ENCODE assay signal across 7 mouse cellular contexts in the genomic region with DNA sequence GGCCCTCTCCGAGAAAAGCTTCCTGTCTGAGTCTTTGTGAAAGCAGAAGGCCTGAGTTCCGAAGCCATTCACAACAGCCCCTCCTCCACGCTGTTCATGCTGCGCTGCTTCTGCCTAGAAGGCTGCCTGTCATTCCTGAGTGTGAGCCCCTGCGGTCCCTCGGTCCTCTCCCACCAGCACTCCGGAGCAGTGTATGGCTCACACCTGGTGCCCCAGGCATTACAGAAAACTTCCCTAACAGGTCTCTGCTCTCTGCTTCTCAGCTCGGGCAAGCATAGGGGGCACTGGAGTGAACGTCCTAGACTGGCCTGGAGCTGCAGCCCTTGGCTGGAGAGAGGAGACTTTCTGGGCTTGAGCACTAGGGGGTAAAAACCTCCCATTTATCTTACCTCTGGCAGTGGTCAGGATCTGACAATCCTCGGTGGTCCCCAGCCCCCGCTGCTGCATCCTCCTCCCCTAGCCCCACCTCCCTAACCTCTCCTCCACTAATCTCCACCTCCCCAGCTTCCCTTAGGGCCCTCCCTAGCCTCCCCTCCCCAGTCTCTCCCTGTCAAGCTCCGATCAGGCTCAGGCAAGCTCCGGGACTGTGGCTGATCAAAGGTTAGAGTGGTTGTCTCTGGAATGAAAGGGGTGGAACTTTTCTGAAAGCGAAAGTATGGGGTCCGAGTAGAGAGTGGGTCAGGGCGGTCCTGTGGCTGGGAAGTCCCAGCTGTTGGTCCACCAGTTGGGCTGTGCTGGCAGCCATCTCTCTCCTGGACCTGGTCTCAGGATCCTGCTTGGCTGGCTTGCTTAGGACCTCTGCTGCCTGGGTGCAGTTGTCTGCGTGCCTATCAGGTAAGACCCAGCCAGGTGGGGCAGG. TPM values are rescaled to one million over a fixed set of nuclear protein-coding genes. Genes with fewer than 3 reads are reported as not detected.
DNase-seq lines count a peak whose midpoint lies in the region; ATAC-seq lines count a peak whose summit lies in the region.

A gene (plus strand): TSS at position 97 of the 859 bp plus-strand sequence.

- H3K4me1 ChIP-seq in embryonic facial prominence, embryonic 10.5 days, result peaks cover 39% of the 10 kb centered on the region
- no peaks in the 10 kb centered on the region; the same call in none of the 2 replicates for H3K4me1 ChIP-seq in hindbrain, embryonic 11.5 days (replicated peaks; ENCODE audit: control insufficient read depth, insufficient read depth, low read length)
- H3K4me1 ChIP-seq in limb, embryonic 15.5 days, result peaks cover 39% of the 10 kb centered on the region
- H3K4me1 ChIP-seq in neural tube, embryonic 12.5 days, result peaks cover 24% of the 10 kb centered on the region

- peak within 1 kb of the TSS; percentile 50 for H3K4me3 ChIP-seq in embryonic facial prominence, embryonic 10.5 days
- no peak within 1 kb of the TSS for H3K4me3 ChIP-seq in hindbrain, embryonic 11.5 days (ENCODE audit: low read depth, low read length)
- peak within 1 kb of the TSS; percentile 32 for H3K4me3 ChIP-seq in limb, embryonic 15.5 days
- H3K4me3 ChIP-seq in neural tube, embryonic 12.5 days, result no peak within 1 kb of the TSS; the same call in 1 of the 2 replicates

- no peaks in the 10 kb centered on the region for H3K36me3 ChIP-seq in embryonic facial prominence, embryonic 10.5 days (replicated peaks)
- no peaks in the 10 kb centered on the region for H3K36me3 ChIP-seq in hindbrain, embryonic 11.5 days (ENCODE audit: control insufficient read depth, insufficient read depth, low read length)
- H3K36me3 ChIP-seq in limb, embryonic 15.5 days, result no peaks in the 10 kb centered on the region
- H3K36me3 ChIP-seq in neural tube, embryonic 12.5 days, result no peaks in the 10 kb centered on the region

- peak; percentile 44; the same call in 1 of the 2 replicates for ATAC-seq in hindbrain, embryonic 11.5 days (ENCODE audit: low FRiP score)
- ATAC-seq in limb, embryonic 15.5 days (ENCODE audit: insufficient number of reproducible peaks, low FRiP score, low TSS enrichment, low read depth), result no peak
- ATAC-seq in neural tube, embryonic 12.5 days (ENCODE audit: low FRiP score, low read depth), result no peak
- no peak for ATAC-seq in erythroid progenitor cell, adult 5-6 weeks (replicated peaks; ENCODE audit: low FRiP score, poor library complexity, severe bottlenecking)

- H3K9ac ChIP-seq in hindbrain, embryonic 11.5 days (ENCODE audit: low read depth, low read length), result no peak within 1 kb of the TSS
- H3K9ac ChIP-seq in limb, embryonic 15.5 days, result peak within 1 kb of the TSS; percentile 37
- H3K9ac ChIP-seq in neural tube, embryonic 12.5 days, result peak within 1 kb of the TSS; percentile 42; the same call in 1 of the 2 replicates

- peak; percentile 40 for DNase-seq in NIH3T3 (ENCODE audit: low read depth)
- peak; percentile 60 for DNase-seq in embryonic facial prominence, embryonic 10.5 days (ENCODE audit: low spot score)
- peak; percentile 46 for DNase-seq in hindbrain, embryonic 11.5 days (ENCODE audit: low spot score)
- no peak for DNase-seq in left cerebral cortex, adult 11 months (ENCODE audit: low spot score)

- H3K27ac ChIP-seq in embryonic facial prominence, embryonic 10.5 days (replicated peaks), result peak within 1 kb of the TSS; percentile 74
- no peak within 1 kb of the TSS for H3K27ac ChIP-seq in hindbrain, embryonic 11.5 days (ENCODE audit: low read depth, low read length)
- H3K27ac ChIP-seq in limb, embryonic 15.5 days, result peak within 1 kb of the TSS; percentile 52
- no peak within 1 kb of the TSS for H3K27ac ChIP-seq in neural tube, embryonic 12.5 days

- no peaks in the 10 kb centered on the region for H3K9me3 ChIP-seq in embryonic facial prominence, embryonic 10.5 days
- H3K9me3 ChIP-seq in hindbrain, embryonic 11.5 days (ENCODE audit: control insufficient read depth, low read length), result no peaks in the 10 kb centered on the region
- H3K9me3 ChIP-seq in limb, embryonic 15.5 days, result no peaks in the 10 kb centered on the region
- H3K9me3 ChIP-seq in neural tube, embryonic 12.5 days, result no peaks in the 10 kb centered on the region

- H3K4me2 ChIP-seq in hindbrain, embryonic 11.5 days (replicated peaks; ENCODE audit: low read depth, low read length), result peak within 1 kb of the TSS; percentile 38
- H3K4me2 ChIP-seq in limb, embryonic 15.5 days, result peak within 1 kb of the TSS; percentile 50
- peak within 1 kb of the TSS; percentile 54 for H3K4me2 ChIP-seq in neural tube, embryonic 12.5 days (replicated peaks)

- WGBS in embryonic facial prominence, embryonic 10.5 days, result 3% methylated on average over 17 of the region's 17 CpGs
- 3% methylated on average over 17 of the region's 17 CpGs for WGBS in hindbrain, embryonic 11.5 days
- 4% methylated on average over 17 of the region's 17 CpGs for WGBS in limb, embryonic 15.5 days
- 6% methylated on average over 17 of the region's 17 CpGs for WGBS in neural tube, embryonic 12.5 days

- H3K27me3 ChIP-seq in embryonic facial prominence, embryonic 10.5 days (replicated peaks; ENCODE audit: low read depth, poor library complexity, severe bottlenecking), result peaks cover 84% of the 10 kb centered on the region
- H3K27me3 ChIP-seq in hindbrain, embryonic 11.5 days (ENCODE audit: control insufficient read depth, insufficient read depth, low read length), result peaks cover 12% of the 10 kb centered on the region
- H3K27me3 ChIP-seq in limb, embryonic 15.5 days, result peaks cover 30% of the 10 kb centered on the region
- peaks cover 32% of the 10 kb centered on the region for H3K27me3 ChIP-seq in neural tube, embryonic 12.5 days (replicated peaks)

RNA-seq across cellular contexts. Expression of the gene that starts here (rescaled TPM):
- polyA plus RNA-seq in embryonic facial prominence, embryonic 10.5 days (2016; fragmentation: Nextera tagmentation; extraction: Ambion mirVana), result 5.7 and 7.0 TPM in 2 replicates
- polyA plus RNA-seq in hindbrain, embryonic 11.5 days (2014; fragmentation: Nextera tagmentation; extraction: Ambion mirVana), result 3.5 and 3.8 TPM in 2 replicates
- polyA plus RNA-seq in limb, embryonic 15.5 days (2015; fragmentation: Nextera tagmentation; extraction: Ambion mirVana), result 6.4 and 9.9 TPM in 2 replicates
- polyA plus RNA-seq in neural tube, embryonic 12.5 days (2016; fragmentation: Nextera tagmentation; extraction: Ambion mirVana), result 3.0 and 3.3 TPM in 2 replicates
- total RNA-seq in erythroid progenitor cell, adult 5-6 weeks (2015; ENCODE audit: low replicate concordance), result 2.2 TPM in 1 of 2 replicates, not detected in the other
- not detected in 2 replicates for total RNA-seq in erythroid progenitor cell, adult 5-6 weeks (2017; ENCODE audit: low replicate concordance)

Comparison
In these comparisons a context has a peak if more than half of its experiments do, and no peak if none do; other contexts are left out.
1. H3K27ac ChIP-seq: peak in embryonic facial prominence, embryonic 10.5 days (single experiment) and limb, embryonic 15.5 days (single experiment); none in hindbrain, embryonic 11.5 days (single experiment) and neural tube, embryonic 12.5 days (single experiment).
2. H3K4me3 ChIP-seq: peak in embryonic facial prominence, embryonic 10.5 days (single experiment) and limb, embryonic 15.5 days (single experiment); none in hindbrain, embryonic 11.5 days (single experiment) and neural tube, embryonic 12.5 days (single experiment).
3. Peak in every context shown above with its lines, with median percentiles within 50 percentile points of each other: H3K4me2 ChIP-seq.